Mouse (Mus musculus) embryonic facial prominence, embryonic 13.5 days (tissue): ENCODE results near the gene Heatr5b. TPM values are rescaled to one million over a fixed set of nuclear protein-coding genes. Genes with fewer than 3 reads are reported as not detected.

Source experiments
- ATAC-seq: fragments of 200-750 bp; cut with Nextera tagmentation; 2 replicates; pipeline ENCODE4 v1.8.0; 2017; ENCODE audit warnings: low read depth; ENCODE audit not compliant: insufficient number of reproducible peaks, insufficient read depth, low FRiP score, low TSS enrichment
- H3K27ac ChIP-seq: fragments of 300-500 bp; sonication (generic); 2 replicates; pipeline ENCODE4 v1.5.1; 2015; ENCODE audit warnings: moderate library complexity, mild to moderate bottlenecking, inconsistent platforms
- H3K27me3 ChIP-seq: fragments of 300-500 bp; sonication (generic); 2 replicates; pipeline ENCODE4 v1.6.1; 2015; ENCODE audit warnings: mild to moderate bottlenecking, inconsistent platforms
- H3K36me3 ChIP-seq: fragments of 300-500 bp; sonication (generic); 2 replicates; pipeline ENCODE4 v1.6.1; 2015; ENCODE audit warnings: mild to moderate bottlenecking, inconsistent platforms
- H3K4me1 ChIP-seq: fragments of 300-500 bp; sonication (generic); 2 replicates; pipeline ENCODE4 v1.6.1; 2015; ENCODE audit warnings: inconsistent platforms
- H3K4me2 ChIP-seq: fragments of 300-500 bp; sonication (generic); 2 replicates; pipeline ENCODE4 v1.6.1; 2015; ENCODE audit warnings: moderate library complexity, mild to moderate bottlenecking, inconsistent platforms
- H3K4me3 ChIP-seq: fragments of 300-500 bp; sonication (generic); 2 replicates; pipeline ENCODE4 v1.5.1; 2015; ENCODE audit warnings: mild to moderate bottlenecking, inconsistent platforms
- H3K9ac ChIP-seq: fragments of 300-500 bp; sonication (generic); 2 replicates; pipeline ENCODE4 v1.6.1; 2015; ENCODE audit warnings: mild to moderate bottlenecking, inconsistent platforms
- H3K9me3 ChIP-seq: fragments of 300-500 bp; sonication (generic); 2 replicates; pipeline ENCODE4 v1.6.1; 2016; ENCODE audit warnings: inconsistent platforms
- WGBS: fragments of 180-500 bp; shearing (Covaris S2); methylation state at CpG from one replicate; pipeline ENCODE4 v1.1.7; 2015; ENCODE audit warnings: mixed read lengths; 5-methylcytosine and 5-hydroxymethylcytosine counted together
- polyA plus RNA-seq: library from polyadenylated mRNA; unstranded; fragments of >200 nt; fragmentation: Nextera tagmentation; extraction: Ambion mirVana; gene quantifications from 2 replicates; pipeline ENCODE4 v1.2.1, GENCODE M21; 2015

Gene Heatr5b
- polyA plus RNA-seq, 1 experiment from 2014 or later = 16.3 TPM

DNA sequence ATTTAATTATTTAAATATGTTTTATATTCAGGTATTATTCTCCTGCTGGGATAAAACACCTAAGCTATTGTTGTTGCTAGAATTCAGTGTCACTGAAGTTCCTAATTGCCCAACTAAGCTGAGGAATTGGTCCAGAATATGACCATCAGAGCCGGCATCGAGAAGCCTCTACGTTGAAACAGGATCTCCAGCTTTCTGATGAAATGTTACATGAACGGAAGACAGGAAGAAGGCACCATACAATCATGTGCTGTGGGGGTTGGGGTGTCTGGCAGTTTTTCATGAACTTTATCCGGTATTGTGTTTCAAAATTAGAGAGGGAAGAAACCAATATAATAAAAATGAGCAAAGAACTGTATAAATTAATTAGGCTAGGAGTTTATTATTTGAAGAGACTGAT, 71.9 kb downstream of the Heatr5b start:
- Histone ChIP-seq H3K4me1 (no peaks in the 10 kb centered on the region), H3K9me3 (no peaks in the 10 kb centered on the region), H3K27me3 (no peaks in the 10 kb centered on the region), H3K27ac (no peak overlapping the region), H3K4me3 (no peak overlapping the region), H3K36me3 (peaks cover 72% of the 10 kb centered on the region), H3K9ac (no peak overlapping the region), H3K4me2 (no peak overlapping the region)
- no peak for ATAC-seq
- 84% methylated on average over 5 of the region's 5 CpGs for WGBS

- Histone ChIP-seq H3K4me1 (no peaks in the 10 kb centered on the region), H3K4me2 (no peak overlapping the region), H3K9ac (no peak overlapping the region), H3K27me3 (no peaks in the 10 kb centered on the region), H3K27ac (no peak overlapping the region), H3K4me3 (no peak overlapping the region), H3K36me3 (peaks cover 52% of the 10 kb centered on the region), H3K9me3 (no peaks in the 10 kb centered on the region)
- 50% methylated on average over 17 of the region's 17 CpGs for WGBS
- no peak for ATAC-seq
Measured at GRCm38 (mm10) chr17:78752938-78753655, 82.1 kb downstream of the Heatr5b start.

DNA sequence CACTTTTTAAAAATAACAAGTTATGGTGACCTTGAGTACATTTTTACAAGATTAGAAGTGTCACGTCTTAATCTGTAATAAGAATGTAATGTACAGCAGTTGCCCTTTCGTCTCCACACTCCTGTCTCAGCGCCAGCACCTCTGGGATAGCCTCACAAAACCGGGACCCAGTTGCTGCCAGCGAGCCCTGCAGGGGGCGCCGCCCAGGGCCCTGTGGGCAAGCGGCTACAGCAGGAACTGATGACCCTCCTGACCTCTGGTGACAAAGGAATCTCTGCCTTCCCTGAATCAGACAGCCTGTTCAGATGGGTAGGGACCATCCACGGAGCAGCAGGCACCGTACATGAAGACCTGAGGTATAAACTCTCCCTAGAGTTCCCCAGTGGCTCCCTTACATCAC, 83.1 kb downstream of the Heatr5b start:
- H3K4me1 ChIP-seq = no peaks in the 10 kb centered on the region
- no peaks in the 10 kb centered on the region for H3K9me3 ChIP-seq
- H3K27ac ChIP-seq = no peak overlapping the region
- ATAC-seq = no peak
- no peak overlapping the region for H3K4me3 ChIP-seq
- no peak overlapping the region for H3K9ac ChIP-seq
- peaks cover 42% of the 10 kb centered on the region for H3K36me3 ChIP-seq
- 46% methylated on average over 10 of the region's 10 CpGs for WGBS
- no peaks in the 10 kb centered on the region for H3K27me3 ChIP-seq
- H3K4me2 ChIP-seq = no peak overlapping the region

DNA sequence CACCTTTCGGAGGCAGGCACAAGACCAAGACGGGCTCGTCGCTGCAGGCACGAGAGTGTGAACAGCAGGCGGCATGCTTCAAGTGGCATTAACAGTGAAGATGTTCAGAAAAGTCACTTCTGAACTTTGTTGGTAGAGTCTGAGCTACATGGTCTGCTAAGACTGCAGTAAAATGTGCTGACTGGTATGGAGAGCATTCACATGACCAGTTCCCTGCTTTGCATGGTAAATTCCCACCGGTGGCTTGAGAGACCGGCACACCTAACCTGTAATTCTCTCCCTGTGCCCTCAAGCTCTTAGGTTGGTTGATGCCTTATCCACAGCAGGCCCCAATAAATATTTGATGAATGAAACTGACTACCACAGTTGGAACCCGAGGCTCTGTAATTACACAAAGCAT, 86.7 kb downstream of the Heatr5b start:
- ATAC-seq = no peak
- Histone ChIP-seq H3K4me2 (no peak overlapping the region), H3K4me1 (no peaks in the 10 kb centered on the region), H3K9ac (no peak overlapping the region), H3K27ac (no peak overlapping the region), H3K4me3 (no peak overlapping the region), H3K9me3 (no peaks in the 10 kb centered on the region), H3K36me3 (peaks cover 26% of the 10 kb centered on the region), H3K27me3 (no peaks in the 10 kb centered on the region)
- WGBS = 78% methylated on average over 9 of the region's 9 CpGs

DNA sequence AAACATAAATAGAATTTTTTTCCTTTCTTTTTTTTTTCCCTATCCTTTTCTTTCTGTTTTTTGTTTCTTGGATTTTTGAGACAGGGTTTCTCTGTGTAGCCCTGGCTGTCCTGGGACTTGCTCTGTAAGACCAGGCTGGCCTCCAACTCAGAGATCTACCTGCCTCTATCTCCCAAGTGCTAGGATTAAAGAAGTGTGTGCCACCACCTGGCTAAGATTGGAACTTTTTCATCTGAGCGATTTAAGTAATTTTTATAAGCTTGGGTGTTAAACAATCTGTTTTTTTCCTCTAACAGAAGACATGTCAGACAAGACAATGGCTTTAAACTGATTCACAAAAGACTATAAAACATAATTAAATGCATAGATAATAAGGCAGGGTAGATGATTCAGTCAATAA, 96.7 kb downstream of the Heatr5b start:
- no peak for ATAC-seq
- Histone ChIP-seq H3K9ac (no peak overlapping the region), H3K4me1 (peaks cover 14% of the 10 kb centered on the region), H3K27me3 (no peaks in the 10 kb centered on the region), H3K4me2 (no peak overlapping the region), H3K9me3 (no peaks in the 10 kb centered on the region), H3K36me3 (no peaks in the 10 kb centered on the region), H3K27ac (no peak overlapping the region), H3K4me3 (no peak overlapping the region)
- WGBS = 44% methylated on average over 1 of the region's 1 CpGs

DNA sequence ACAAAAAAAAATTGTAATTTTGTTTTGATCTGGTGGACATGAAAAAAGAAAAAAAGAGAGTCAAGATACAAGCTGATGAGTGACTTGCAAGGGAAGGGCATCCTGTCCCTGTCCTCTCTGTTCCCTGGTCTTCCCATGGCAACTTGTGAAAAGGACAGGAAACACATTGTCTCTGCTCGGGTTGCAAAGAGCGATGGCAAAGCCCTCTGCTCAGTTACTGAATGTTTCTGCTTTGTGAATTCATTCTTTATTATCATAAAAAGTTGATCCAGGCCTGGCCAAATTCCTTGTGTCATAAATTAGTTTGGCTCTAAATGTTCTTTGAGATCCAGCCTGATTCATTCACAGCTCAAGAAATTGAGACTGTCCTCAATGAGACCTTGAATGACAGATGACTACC, 97.4 kb downstream of the Heatr5b start:
- Histone ChIP-seq H3K4me3 (no peak overlapping the region), H3K36me3 (no peaks in the 10 kb centered on the region), H3K4me2 (no peak overlapping the region), H3K27ac (no peak overlapping the region), H3K27me3 (no peaks in the 10 kb centered on the region), H3K9ac (no peak overlapping the region), H3K9me3 (no peaks in the 10 kb centered on the region), H3K4me1 (peaks cover 14% of the 10 kb centered on the region)
- 30% methylated on average over 2 of the region's 2 CpGs for WGBS
- ATAC-seq = no peak

- WGBS = 25% methylated on average over 4 of the region's 4 CpGs
- no peaks in the 10 kb centered on the region for H3K36me3 ChIP-seq
- H3K4me3 ChIP-seq = peak within 1 kb of the TSS; percentile 96
- peak within 1 kb of the TSS; percentile 97 for H3K9ac ChIP-seq
- H3K4me2 ChIP-seq = peak within 1 kb of the TSS; percentile 72
- peaks cover 20% of the 10 kb centered on the region for H3K4me1 ChIP-seq
- H3K9me3 ChIP-seq = no peaks in the 10 kb centered on the region
- H3K27ac ChIP-seq = peak within 1 kb of the TSS; percentile 94
- no peaks in the 10 kb centered on the region for H3K27me3 ChIP-seq
- no peak for ATAC-seq
Measured at GRCm38 (mm10) chr17:78737096-78737495, 98.1 kb downstream of the Heatr5b start, which contains the start of gene Strn. Gene Strn (minus strand): TSS chr17:78737196.

- Histone ChIP-seq H3K27me3 (no peaks in the 10 kb centered on the region), H3K9me3 (no peaks in the 10 kb centered on the region), H3K4me2 (peak overlapping the region; percentile 72), H3K27ac (peak overlapping the region; percentile 94), H3K4me3 (peak overlapping the region; percentile 96), H3K36me3 (no peaks in the 10 kb centered on the region), H3K4me1 (peaks cover 23% of the 10 kb centered on the region), H3K9ac (peak overlapping the region; percentile 97)
- WGBS = under 1% methylated on average over 60 of the region's 60 CpGs
- ATAC-seq = peak; percentile 98
Measured at GRCm38 (mm10) chr17:78736473-78736988, 98.6 kb downstream of the Heatr5b start.

DNA sequence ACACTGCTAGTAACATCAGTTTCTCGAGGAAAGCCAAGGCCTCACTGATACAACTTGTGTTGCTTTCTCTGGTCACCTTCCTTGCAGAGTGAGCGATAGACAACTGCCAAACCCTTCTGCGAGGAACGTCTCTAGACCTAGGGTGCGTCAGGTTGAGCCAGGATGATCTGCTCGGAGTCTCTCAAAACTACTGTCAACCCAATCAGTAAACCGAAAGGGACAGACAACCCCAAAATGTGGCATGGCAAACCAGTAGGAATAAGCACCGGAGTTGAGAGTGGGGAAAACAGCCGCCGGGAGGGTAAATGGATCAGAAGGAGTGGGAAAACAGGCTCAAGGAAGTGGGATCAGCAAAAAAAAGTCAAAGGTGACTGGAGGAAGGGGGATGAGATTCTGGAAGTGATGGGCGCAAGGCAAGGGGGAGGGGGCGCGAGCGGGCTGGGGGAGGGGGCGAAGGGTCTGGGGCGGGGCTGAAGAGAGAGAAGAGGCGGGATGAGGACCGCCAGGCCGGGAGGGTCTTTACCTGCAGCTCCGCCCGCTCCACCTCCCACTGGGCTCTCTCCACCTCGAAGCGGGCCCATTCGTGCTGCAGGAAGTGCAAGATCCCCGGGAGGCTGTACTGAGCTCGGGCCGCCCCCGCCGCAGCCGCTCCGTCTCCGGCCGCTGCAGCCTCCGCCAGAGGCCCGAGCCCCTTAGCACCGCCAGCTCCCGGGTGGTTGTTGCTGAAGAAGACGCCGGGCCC, 99.3 kb downstream of the Heatr5b start:
- ATAC-seq = peak; percentile 82
- WGBS = under 1% methylated on average over 36 of the region's 39 CpGs
- H3K36me3 ChIP-seq = no peaks in the 10 kb centered on the region

DNA sequence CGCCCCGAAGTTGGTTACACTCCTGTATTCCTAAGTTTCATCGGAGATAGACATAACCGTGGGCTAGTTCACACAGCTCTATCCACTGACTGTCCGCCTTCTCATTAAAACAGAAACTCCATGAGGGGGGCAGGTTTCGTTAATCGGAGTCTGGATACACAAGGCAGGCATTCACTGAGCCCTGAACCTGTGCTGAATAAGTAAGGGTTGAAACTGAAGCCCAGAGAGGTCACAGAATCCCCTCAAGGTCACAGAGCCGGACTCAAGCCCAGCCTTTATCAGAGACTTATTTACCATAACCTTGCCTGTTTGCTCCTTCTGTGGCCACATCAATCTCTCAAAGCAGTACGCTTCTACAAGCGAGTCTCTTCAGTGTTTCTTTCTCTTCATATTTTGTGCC, 100.4 kb downstream of the Heatr5b start:
- Histone ChIP-seq H3K4me3 (peak overlapping the region; percentile 96), H3K4me1 (peaks cover 25% of the 10 kb centered on the region), H3K9ac (0 out of 2 replicates have a peak overlapping the region, but pooled peaks have one; percentile 21), H3K36me3 (no peaks in the 10 kb centered on the region), H3K27me3 (no peaks in the 10 kb centered on the region), H3K4me2 (peak overlapping the region; percentile 72), H3K9me3 (no peaks in the 10 kb centered on the region), H3K27ac (no peak overlapping the region)
- ATAC-seq = no peak
- WGBS = 61% methylated on average over 10 of the region's 10 CpGs

More for the DNA sequence above, 99.3 kb downstream of the Heatr5b start:
- H3K9ac ChIP-seq = peak overlapping the region; percentile 97
- H3K4me1 ChIP-seq = peaks cover 23% of the 10 kb centered on the region
- H3K4me2 ChIP-seq = peak overlapping the region; percentile 72
- peak overlapping the region; percentile 96 for H3K4me3 ChIP-seq
- peak overlapping the region; percentile 94 for H3K27ac ChIP-seq
- no peaks in the 10 kb centered on the region for H3K27me3 ChIP-seq
- H3K9me3 ChIP-seq = no peaks in the 10 kb centered on the region

GRCm38 (mm10) chr17:78732056-78732455, 103.1 kb downstream of the Heatr5b start:
- H3K36me3 ChIP-seq = no peaks in the 10 kb centered on the region
- H3K9ac ChIP-seq = no peak overlapping the region
- WGBS = 47% methylated on average over 1 of the region's 1 CpGs
- peaks cover 28% of the 10 kb centered on the region for H3K4me1 ChIP-seq
- no peak overlapping the region for H3K4me3 ChIP-seq
- no peak overlapping the region for H3K27ac ChIP-seq
- no peaks in the 10 kb centered on the region for H3K27me3 ChIP-seq
- no peak overlapping the region for H3K4me2 ChIP-seq
- ATAC-seq = no peak
- H3K9me3 ChIP-seq = no peaks in the 10 kb centered on the region
